Mouse (Mus musculus) myocyte (in vitro differentiated cells): ENCODE results near the gene Ankrd26.

Experiments used
- CEBPB ChIP-seq: IDR thresholded peaks from 2 replicates; pipeline ENCODE4 v1.6.1; 2011; ENCODE audit warnings: mild to moderate bottlenecking, moderate library complexity; ENCODE audit not compliant: poor library complexity, insufficient read depth, severe bottlenecking
- E2F4 ChIP-seq: IDR thresholded peaks from one replicate; pipeline ENCODE4 v1.6.1; 2011; ENCODE audit warnings: mild to moderate bottlenecking, control low read depth, moderate library complexity; ENCODE audit not compliant: insufficient read depth
- MAX ChIP-seq: IDR thresholded peaks from one replicate; pipeline ENCODE4 v1.6.1; 2011; ENCODE audit warnings: low read depth, mild to moderate bottlenecking, control low read depth
- MYOD1 ChIP-seq, 3 experiments: IDR thresholded peaks; one replicate each; pipeline ENCODE4 v1.6.1; 2011; ENCODE audit warnings: control low read depth in 2 of 3, low read depth in 2 of 3, mild to moderate bottlenecking in 2 of 3, moderate library complexity in 1 of 3; ENCODE audit not compliant: insufficient read length in 2 of 3, control insufficient read depth in 1 of 3
- MYOG ChIP-seq, 3 experiments: IDR thresholded peaks; one replicate each; pipeline ENCODE4 v1.6.1; 2011; ENCODE audit warnings: control low read depth in 2 of 3, low read depth in 2 of 3, mild to moderate bottlenecking in 2 of 3; ENCODE audit not compliant: insufficient read length in 2 of 3, control insufficient read depth in 1 of 3, insufficient read depth in 1 of 3
- POLR2A ChIP-seq: IDR thresholded peaks from one replicate; pipeline ENCODE4 v1.6.1; 2011; ENCODE audit warnings: low read depth, mild to moderate bottlenecking, control low read depth, moderate library complexity; ENCODE audit not compliant: insufficient read length
- POLR2AphosphoS2 ChIP-seq: IDR thresholded peaks from one replicate; pipeline ENCODE4 v1.6.1; 2011; ENCODE audit warnings: low read depth, control low read depth; ENCODE audit not compliant: insufficient read length
- REST ChIP-seq: IDR thresholded peaks from one replicate; pipeline ENCODE4 v1.6.1; 2011; ENCODE audit warnings: mild to moderate bottlenecking, control low read depth, moderate library complexity; ENCODE audit not compliant: insufficient read depth, insufficient read length
- SRF ChIP-seq: IDR thresholded peaks from one replicate; pipeline ENCODE4 v1.6.1; 2011; ENCODE audit warnings: low read depth; ENCODE audit not compliant: control insufficient read depth, insufficient read length
- TCF12 ChIP-seq: IDR thresholded peaks from one replicate; pipeline ENCODE4 v1.6.1; 2011; ENCODE audit warnings: mild to moderate bottlenecking, control low read depth; ENCODE audit not compliant: poor library complexity, insufficient read depth, severe bottlenecking
- USF1 ChIP-seq: IDR thresholded peaks from one replicate; pipeline ENCODE4 v1.6.1; 2011; ENCODE audit warnings: low read depth, mild to moderate bottlenecking, control low read depth, moderate library complexity

GRCm38 (mm10) chr6:118533381-118533780 lies 28.6 kb downstream of the Ankrd26 start:
- TF ChIP-seq MYOG (IDR thresholded peaks at IDR 0.05; ENCODE audit: control insufficient read depth in 1 of 3, insufficient read depth in 1 of 3, insufficient read length in 2 of 3, low read depth in 2 of 3) (no peak), POLR2A (no peak), MYOD1 (IDR thresholded peaks at IDR 0.05; ENCODE audit: control insufficient read depth in 1 of 3, insufficient read length in 2 of 3, low read depth in 2 of 3) (no peak), REST (no peak), MAX (no peak), CEBPB (no peak), TCF12 (no peak), USF1 (no peak), SRF (no peak), E2F4 (no peak), POLR2AphosphoS2 (no peak)
